Mouse (Mus musculus) CD8-positive naive resting alpha-beta T cell, adult 2 months (primary cell): Measurements from ENCODE around the gene Odf3b.

Experiments
- DNase-seq, 2 experiments: peaks; one replicate each; pipeline ENCODE4 v3.0.0; 2022; ENCODE audit warnings: low read depth in 2 of 2, low spot score in 2 of 2

Odf3b gene

GRCm38 (mm10) chr15:89376040-89376439 is 3.0 kb downstream of the Odf3b start:
- no peak for DNase-seq

GRCm38 (mm10) chr15:89374801-89375534 is 4.1 kb downstream of the Odf3b start:
- DNase-seq, result no peak

GRCm38 (mm10) chr15:89374340-89374739 is 4.7 kb downstream of the Odf3b start:
- no peak for DNase-seq

GRCm38 (mm10) chr15:89373762-89374248 is 5.3 kb downstream of the Odf3b start, which contains the start of gene Sco2:
TSS of gene Sco2 (minus strand) at chr15:89373846.
- peak; percentile 87 to 91 for DNase-seq

DNA sequence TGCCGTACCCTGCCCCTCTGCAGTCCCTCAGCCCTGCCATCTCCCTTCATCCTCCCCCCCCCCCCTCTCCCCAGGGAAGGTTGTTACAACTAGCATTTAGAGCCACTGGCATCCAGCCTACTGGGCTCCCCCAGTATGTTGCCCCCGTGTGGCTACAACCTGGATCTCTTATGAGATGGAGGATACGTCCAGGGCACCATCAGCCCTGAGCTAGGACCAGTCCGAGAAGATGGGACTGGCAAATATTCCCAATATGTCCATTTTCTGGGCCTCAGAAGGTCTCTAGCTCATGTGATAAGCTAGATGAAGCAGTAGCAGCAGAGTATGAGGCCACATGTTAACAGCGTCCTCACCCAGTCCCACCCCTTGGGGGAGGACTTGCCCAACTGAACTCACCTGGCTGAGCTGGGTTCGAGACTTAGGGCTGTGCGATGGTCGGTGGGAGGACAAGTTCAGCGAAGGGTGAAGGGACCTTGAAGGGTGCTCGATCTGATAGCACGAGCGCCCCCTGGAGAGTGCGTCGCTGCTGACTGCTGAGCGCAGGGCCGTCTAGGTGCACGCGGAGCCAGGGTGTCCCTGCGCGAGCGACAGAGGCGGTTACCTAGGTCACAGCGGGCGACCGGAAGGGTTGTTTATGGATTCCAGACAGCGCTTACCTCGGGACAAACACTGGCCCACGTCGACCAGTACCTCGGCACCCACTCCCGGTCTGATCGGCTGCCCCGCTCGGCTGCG is 5.9 kb downstream of the Odf3b start:
- peak; percentile 83 to 90 for DNase-seq

DNA sequence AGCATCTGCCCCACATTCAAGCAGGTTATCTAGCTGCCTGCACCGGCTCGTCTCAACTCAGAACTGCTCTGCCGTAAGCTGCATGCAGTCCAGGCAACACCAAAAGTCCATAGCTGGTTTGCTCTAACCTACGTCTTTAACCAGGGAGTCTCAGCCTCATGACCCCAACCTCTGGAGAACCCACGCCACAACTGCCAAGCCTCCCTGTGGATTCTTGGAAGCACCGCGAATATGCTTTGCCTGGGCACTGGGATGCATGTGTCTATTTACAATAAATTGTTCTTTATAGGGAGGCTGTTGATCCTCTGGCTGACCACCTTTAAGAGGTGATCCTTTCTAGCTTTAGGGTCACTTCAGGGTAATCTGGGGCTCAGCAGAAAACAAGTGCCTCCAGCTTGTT is 6.5 kb downstream of the Odf3b start:
- DNase-seq, result no peak

GRCm38 (mm10) chr15:89372068-89372467 is 7.0 kb downstream of the Odf3b start:
- no peak for DNase-seq

DNA sequence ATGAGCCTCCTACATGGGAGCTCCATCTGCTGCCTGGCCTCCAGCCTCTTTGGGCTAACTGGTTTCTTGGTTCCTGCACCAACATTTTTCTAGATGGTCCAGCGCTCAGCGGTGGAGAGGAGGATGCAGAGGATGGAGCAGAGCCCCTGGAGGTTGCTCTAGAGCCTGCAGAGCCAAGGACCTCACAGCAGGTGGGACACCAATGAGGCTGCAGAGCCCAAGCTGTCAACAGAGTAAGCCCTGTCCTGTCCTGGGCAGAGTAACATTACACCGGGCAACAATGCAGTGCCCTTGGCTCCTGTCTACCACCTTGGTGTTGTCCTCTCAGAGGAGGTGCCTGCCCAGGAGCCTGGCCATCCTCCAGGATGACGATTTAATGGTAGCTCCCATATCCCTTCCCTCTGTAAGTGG is 13.9 kb downstream of the Odf3b start:
- DNase-seq, result no peak

- no peak for DNase-seq
These were observed 16.0 kb downstream of the Odf3b start for GRCm38 (mm10) chr15:89363051-89363450.

GRCm38 (mm10) chr15:89358784-89359183 is 20.3 kb downstream of the Odf3b start:
- DNase-seq, result no peak

DNA sequence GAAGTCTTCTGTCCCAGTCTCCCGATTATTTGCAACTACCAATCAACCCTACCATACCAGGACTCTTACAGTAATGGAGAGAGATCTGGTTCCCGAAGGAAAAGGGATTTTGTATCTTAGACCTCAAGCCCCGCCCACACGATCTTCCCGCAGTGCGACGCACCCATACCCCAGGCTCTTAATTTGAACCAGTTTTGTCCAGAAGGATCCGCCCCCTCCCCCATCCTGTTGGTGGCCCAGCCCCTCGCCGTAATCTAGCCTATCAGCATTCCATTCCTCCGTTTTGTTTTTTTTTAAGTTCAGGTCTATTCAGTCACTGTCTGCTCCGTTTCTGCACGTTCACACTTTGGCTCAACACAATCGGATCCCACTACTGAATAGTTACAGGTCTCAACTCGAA is 22.7 kb downstream of the Odf3b start:
- no peak for DNase-seq

DNA sequence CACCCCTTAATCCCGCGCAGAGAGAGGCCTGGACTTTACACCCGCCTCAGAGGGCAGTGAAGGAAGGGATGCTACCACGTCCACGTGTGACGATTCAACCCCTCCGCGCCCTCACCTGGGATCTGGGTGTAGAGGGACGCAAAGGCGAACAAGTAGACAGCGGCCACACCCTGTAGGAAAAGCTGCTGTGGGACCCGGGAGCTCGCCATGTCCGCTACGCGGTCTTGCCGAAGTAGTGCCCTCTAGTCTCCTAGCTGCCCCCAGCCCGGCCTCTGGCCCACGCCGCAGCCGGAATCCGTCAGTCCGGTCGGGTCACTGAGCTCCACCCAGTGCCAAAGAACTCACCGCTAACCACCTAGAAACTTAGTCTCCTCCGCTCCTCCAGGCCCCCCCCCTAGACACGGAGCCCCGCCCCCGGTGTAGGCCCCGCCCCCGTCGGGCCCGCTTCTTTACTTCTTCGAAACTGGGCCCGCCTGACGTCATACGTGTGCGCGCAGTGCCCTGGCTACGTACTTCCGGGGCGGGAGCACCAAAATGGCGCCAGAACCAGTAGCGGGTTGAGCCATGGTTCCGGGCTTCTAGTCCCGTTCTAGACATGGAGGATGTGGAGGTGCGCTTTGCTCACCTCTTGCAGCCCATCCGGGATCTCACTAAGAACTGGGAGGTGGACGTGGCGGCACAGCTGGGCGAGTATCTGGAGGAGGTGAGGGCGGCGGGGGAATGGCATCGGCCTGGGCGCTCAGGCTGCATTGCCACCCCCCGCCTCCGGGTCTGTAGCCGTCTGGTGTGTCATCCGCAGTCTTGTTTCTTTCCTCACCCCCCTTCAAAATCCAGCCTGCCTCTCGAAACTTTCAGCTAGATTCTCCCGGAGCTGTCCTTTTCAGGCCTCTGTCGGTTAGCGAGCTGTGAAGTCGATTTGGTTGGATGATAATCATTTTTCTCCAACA is 23.6 kb downstream of the Odf3b start, which contains the start of the genes Lmf2 and Ncaph2:
Gene Lmf2 (minus strand): TSS at position 419 of the 947 bp plus-strand sequence.
Gene Ncaph2 (plus strand): TSS at position 479 of the 947 bp plus-strand sequence.
- peak; percentile 93 to 96 for DNase-seq

DNA sequence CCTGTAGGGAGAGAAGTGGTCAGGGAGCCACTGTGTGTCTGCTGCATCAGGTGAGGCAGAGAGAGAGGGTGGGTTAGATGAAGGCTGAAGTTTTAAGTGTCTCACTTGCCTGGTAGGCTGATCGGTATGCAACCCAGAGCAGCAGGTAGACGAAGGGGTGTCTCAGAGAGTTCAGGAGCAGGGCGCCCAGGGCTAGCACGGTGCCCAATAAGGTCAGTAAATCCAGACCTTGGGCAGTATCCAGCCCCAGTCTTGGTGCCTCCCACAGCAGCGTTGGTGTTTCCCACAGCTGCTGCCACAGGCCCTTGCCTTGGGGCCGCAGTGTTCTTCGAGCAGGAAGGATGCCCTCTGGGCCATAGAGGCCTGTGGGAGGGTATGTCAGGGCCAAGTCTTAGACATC is 24.6 kb downstream of the Odf3b start:
- DNase-seq, result no peak

DNA sequence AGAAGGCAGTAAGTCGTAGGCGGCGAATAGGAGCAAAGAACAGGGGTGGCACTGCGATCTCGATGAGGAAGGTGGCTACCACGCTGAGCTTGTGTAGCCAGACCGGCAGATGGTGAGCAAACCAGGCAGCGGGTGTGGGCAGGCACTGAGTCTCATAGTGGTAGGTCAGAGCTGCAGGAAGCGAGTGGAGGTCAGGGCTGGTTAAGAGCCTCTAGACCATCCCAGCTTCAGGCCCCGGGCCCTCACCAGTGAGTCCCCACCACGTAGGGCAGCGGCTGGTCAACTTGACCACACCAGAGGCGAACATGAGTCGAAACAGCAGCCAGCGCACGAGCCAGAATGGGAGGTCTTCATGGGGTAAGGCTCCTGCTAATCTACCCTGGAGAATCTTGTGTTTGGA is 25.2 kb downstream of the Odf3b start:
- no peak for DNase-seq

DNA sequence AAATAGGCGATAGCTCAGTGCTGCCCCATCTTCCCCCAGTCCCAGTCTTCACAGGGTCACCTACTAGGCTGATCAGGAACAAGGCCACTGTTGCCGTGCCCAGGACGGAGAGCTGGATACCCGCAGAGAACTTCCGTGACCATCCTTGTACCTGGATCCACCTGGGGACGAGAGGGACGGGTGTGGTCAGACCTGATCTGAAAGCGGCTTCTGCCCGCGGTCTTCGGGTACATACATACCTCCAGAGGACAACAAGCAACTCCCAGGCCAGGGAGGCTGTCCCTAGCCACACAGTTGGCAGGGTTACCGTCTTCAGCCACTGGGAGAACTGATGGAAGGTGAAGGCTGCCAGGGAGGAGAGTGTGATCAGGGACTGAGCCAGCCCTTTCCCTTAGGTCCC is 26.3 kb downstream of the Odf3b start:
- no peak for DNase-seq

- DNase-seq, result no peak
These were observed 27.0 kb downstream of the Odf3b start for GRCm38 (mm10) chr15:89352054-89352453.

GRCm38 (mm10) chr15:89351302-89351701 is 27.8 kb downstream of the Odf3b start:
- DNase-seq, result no peak

DNA sequence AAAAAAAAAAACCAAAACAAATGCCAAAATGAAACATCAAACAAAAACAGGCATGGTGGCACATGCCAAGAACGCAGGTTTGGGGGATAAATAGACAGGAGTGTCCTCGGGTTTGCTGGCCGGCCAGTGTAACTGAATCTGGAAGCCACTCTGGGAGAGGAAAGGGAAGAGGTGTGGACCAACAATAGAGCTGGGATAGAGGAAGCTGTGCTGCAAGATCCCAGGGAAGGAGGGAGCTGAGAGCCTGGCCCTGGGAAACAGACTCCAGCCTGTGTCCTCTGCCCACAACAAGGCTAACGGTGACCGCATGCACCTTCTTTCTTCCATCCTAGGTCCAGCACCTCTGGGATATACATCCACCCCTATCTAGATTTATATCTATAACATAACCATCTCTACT is 28.6 kb downstream of the Odf3b start:
- DNase-seq, result no peak

- DNase-seq, result no peak
These were observed 35.8 kb downstream of the Odf3b start for GRCm38 (mm10) chr15:89343325-89343724.

- DNase-seq, result no peak
These were observed 37.4 kb downstream of the Odf3b start for GRCm38 (mm10) chr15:89341678-89342077.

DNA sequence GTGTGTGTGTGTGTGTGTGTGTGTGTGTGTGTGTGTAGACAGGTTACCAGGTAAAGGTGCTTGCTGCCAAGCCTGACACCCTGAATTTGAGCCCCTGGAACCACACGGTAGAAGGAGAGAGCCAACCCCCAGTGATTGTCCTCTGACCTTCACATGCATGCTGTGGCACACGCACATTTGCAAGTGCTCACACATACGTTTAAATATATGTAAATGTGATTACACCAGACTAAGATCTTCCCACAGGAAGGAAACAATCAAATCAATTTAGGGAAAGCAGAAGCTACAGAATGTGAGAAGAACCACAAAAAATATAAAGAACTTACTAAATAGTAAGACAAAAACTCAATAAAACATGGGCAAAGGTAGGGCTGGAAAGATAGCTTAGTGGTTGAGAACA is 38.9 kb downstream of the Odf3b start:
- no peak for DNase-seq
